Mouse (Mus musculus): ENCODE data around the gene Ftl1. TPM values are rescaled to one million over a fixed set of nuclear protein-coding genes. Genes with fewer than 3 reads are reported as not detected.

Ftl1 gene
- polyA plus RNA-seq, 1 experiment from 2014 or later, result 4,654 TPM

Small RNA genes within 50 kb of the gene (microRNA-seq; reads per million reads assigned to microRNA genes)
- not detected for gene Gm22133

Other genes with a start within 250 kb of the Ftl1 start
- 0.80 and 1.0 TPM in 2 replicates for gene Dkkl1, start 247.7 kb downstream of the Ftl1 start, polyA plus RNA-seq (2014; fragmentation: Nextera tagmentation; extraction: Ambion mirVana)
- 129 and 139 TPM in 2 replicates for gene Tead2, start 244.1 kb downstream of the Ftl1 start, polyA plus RNA-seq (2014; fragmentation: Nextera tagmentation; extraction: Ambion mirVana)
- gene Cd37, start 220.8 kb downstream of the Ftl1 start, polyA plus RNA-seq (2014; fragmentation: Nextera tagmentation; extraction: Ambion mirVana), result 2.6 and 3.0 TPM in 2 replicates
- gene Slc6a16, start 218.8 kb downstream of the Ftl1 start, polyA plus RNA-seq (2014; fragmentation: Nextera tagmentation; extraction: Ambion mirVana), result 0.24 TPM in 1 of 2 replicates, not detected in the other
- not detected in 2 replicates for gene Slc6a21, start 182.4 kb downstream of the Ftl1 start, polyA plus RNA-seq (2014; fragmentation: Nextera tagmentation; extraction: Ambion mirVana)
- 18.7 and 21.3 TPM in 2 replicates for gene Trpm4, start 126.1 kb downstream of the Ftl1 start, polyA plus RNA-seq (2014; fragmentation: Nextera tagmentation; extraction: Ambion mirVana)
- 0.58 and 0.63 TPM in 2 replicates for gene Hrc, start 124.6 kb downstream of the Ftl1 start, polyA plus RNA-seq (2014; fragmentation: Nextera tagmentation; extraction: Ambion mirVana)
- 5.5 and 5.8 TPM in 2 replicates for gene Ppfia3, start 92.9 kb downstream of the Ftl1 start, polyA plus RNA-seq (2014; fragmentation: Nextera tagmentation; extraction: Ambion mirVana)
- gene Lin7b, start 89.3 kb downstream of the Ftl1 start, polyA plus RNA-seq (2014; fragmentation: Nextera tagmentation; extraction: Ambion mirVana), result 3.0 and 3.2 TPM in 2 replicates
- gene Snrnp70, start 64.1 kb downstream of the Ftl1 start, polyA plus RNA-seq (2014; fragmentation: Nextera tagmentation; extraction: Ambion mirVana), result 77.1 and 86.0 TPM in 2 replicates
- gene Kcna7, start 54.2 kb downstream of the Ftl1 start, polyA plus RNA-seq (2014; fragmentation: Nextera tagmentation; extraction: Ambion mirVana), result 0.11 TPM in 1 of 2 replicates, not detected in the other
- 2.3 and 3.9 TPM in 2 replicates for gene Ntf5, start 46.2 kb downstream of the Ftl1 start, polyA plus RNA-seq (2014; fragmentation: Nextera tagmentation; extraction: Ambion mirVana)
- 0.38 and 0.47 TPM in 2 replicates for gene Lhb, start 39.1 kb downstream of the Ftl1 start, polyA plus RNA-seq (2014; fragmentation: Nextera tagmentation; extraction: Ambion mirVana)
- gene Gys1, start 25.0 kb downstream of the Ftl1 start, polyA plus RNA-seq (2014; fragmentation: Nextera tagmentation; extraction: Ambion mirVana), result 36.0 and 36.2 TPM in 2 replicates
- gene Ruvbl2, start 21.8 kb downstream of the Ftl1 start, polyA plus RNA-seq (2014; fragmentation: Nextera tagmentation; extraction: Ambion mirVana), result 164 and 174 TPM in 2 replicates
- gene Bax, start 7.0 kb upstream of the Ftl1 start, polyA plus RNA-seq (2014; fragmentation: Nextera tagmentation; extraction: Ambion mirVana), result 134 and 139 TPM in 2 replicates
- 1.8 and 2.3 TPM in 2 replicates for gene Tulp2, start 22.0 kb upstream of the Ftl1 start, polyA plus RNA-seq (2014; fragmentation: Nextera tagmentation; extraction: Ambion mirVana)
- gene Gm45808, start 26.9 kb upstream of the Ftl1 start, polyA plus RNA-seq (2014; fragmentation: Nextera tagmentation; extraction: Ambion mirVana), result not detected in 2 replicates
- 2.9 and 3.5 TPM in 2 replicates for gene Dhdh, start 28.9 kb upstream of the Ftl1 start, polyA plus RNA-seq (2014; fragmentation: Nextera tagmentation; extraction: Ambion mirVana)
- 192 and 204 TPM in 2 replicates for gene Nucb1, start 50.5 kb upstream of the Ftl1 start, polyA plus RNA-seq (2014; fragmentation: Nextera tagmentation; extraction: Ambion mirVana)
- gene Ppp1r15a, start 66.4 kb upstream of the Ftl1 start, polyA plus RNA-seq (2014; fragmentation: Nextera tagmentation; extraction: Ambion mirVana), result 14.7 and 15.0 TPM in 2 replicates
- 0.97 and 1.5 TPM in 2 replicates for gene Plekha4, start 66.4 kb upstream of the Ftl1 start, polyA plus RNA-seq (2014; fragmentation: Nextera tagmentation; extraction: Ambion mirVana)
- 2.3 and 2.5 TPM in 2 replicates for gene Hsd17b14, start 95.0 kb upstream of the Ftl1 start, polyA plus RNA-seq (2014; fragmentation: Nextera tagmentation; extraction: Ambion mirVana)
- 56.7 and 60.1 TPM in 2 replicates for gene Bcat2, start 110.3 kb upstream of the Ftl1 start, polyA plus RNA-seq (2014; fragmentation: Nextera tagmentation; extraction: Ambion mirVana)
- gene Fgf21, start 155.6 kb upstream of the Ftl1 start, polyA plus RNA-seq (2014; fragmentation: Nextera tagmentation; extraction: Ambion mirVana), result 0.19 and 0.58 TPM in 2 replicates
- gene Fut1, start 157.4 kb upstream of the Ftl1 start, polyA plus RNA-seq (2014; fragmentation: Nextera tagmentation; extraction: Ambion mirVana), result 0.65 and 0.70 TPM in 2 replicates
- gene Izumo1, start 161.9 kb upstream of the Ftl1 start, polyA plus RNA-seq (2014; fragmentation: Nextera tagmentation; extraction: Ambion mirVana), result 0.13 and 0.27 TPM in 2 replicates
- 7.7 and 9.1 TPM in 2 replicates for gene Rasip1, start 167.6 kb upstream of the Ftl1 start, polyA plus RNA-seq (2014; fragmentation: Nextera tagmentation; extraction: Ambion mirVana)
- gene Mamstr, start 180.1 kb upstream of the Ftl1 start, polyA plus RNA-seq (2014; fragmentation: Nextera tagmentation; extraction: Ambion mirVana), result 5.1 and 6.8 TPM in 2 replicates
- 7.9 and 8.3 TPM in 2 replicates for gene Fut2, start 206.5 kb upstream of the Ftl1 start, polyA plus RNA-seq (2014; fragmentation: Nextera tagmentation; extraction: Ambion mirVana)
- 0.80 and 0.83 TPM in 2 replicates for gene Ntn5, start 224.1 kb upstream of the Ftl1 start, polyA plus RNA-seq (2014; fragmentation: Nextera tagmentation; extraction: Ambion mirVana)
- 4.8 and 6.0 TPM in 2 replicates for gene Sec1, start 234.5 kb upstream of the Ftl1 start, polyA plus RNA-seq (2014; fragmentation: Nextera tagmentation; extraction: Ambion mirVana)
- 7.3 and 8.2 TPM in 2 replicates for gene Car11, start 240.0 kb upstream of the Ftl1 start, polyA plus RNA-seq (2014; fragmentation: Nextera tagmentation; extraction: Ambion mirVana)
- gene Dbp, start 245.2 kb upstream of the Ftl1 start, polyA plus RNA-seq (2014; fragmentation: Nextera tagmentation; extraction: Ambion mirVana), result 3.7 and 4.0 TPM in 2 replicates